Mouse (Mus musculus) macrophage (primary cell): ENCODE results near the gene Rbm39. TPM values are rescaled to one million over a fixed set of nuclear protein-coding genes. Genes with fewer than 3 reads are reported as not detected.

Experiments
- H3K27ac ChIP-seq: fragments of 350-480 bp; formaldehyde crosslinking; 2 replicates; pipeline ENCODE4 v1.9.0; 2021
- H3K36me3 ChIP-seq: fragments of 350-480 bp; formaldehyde crosslinking; 2 replicates; pipeline ENCODE4 v1.9.0; 2021; ENCODE audit errors: inconsistent target
- H3K4me3 ChIP-seq: fragments of 350-480 bp; formaldehyde crosslinking; 2 replicates; pipeline ENCODE4 v1.9.0; 2021; ENCODE audit errors: inconsistent target
- H3K79me2 ChIP-seq: fragments of 350-480 bp; formaldehyde crosslinking; 2 replicates; pipeline ENCODE4 v1.9.0; 2021; ENCODE audit errors: inconsistent target
- WGBS: methylation state at CpG from one replicate; pipeline ENCODE4 v1.1.7; 2026; ENCODE audit warnings: inconsistent platforms; ENCODE audit not compliant: missing documents; 5-methylcytosine and 5-hydroxymethylcytosine counted together
- polyA plus RNA-seq: library from polyadenylated mRNA; stranded (reverse); fragments of 250-400 nt; gene quantifications from 3 replicates; pipeline ENCODE4 v1.2.4, GENCODE M21; 2018; ENCODE audit warnings: inconsistent platforms

The Rbm39 gene
- polyA plus RNA-seq, 1 experiment from 2014 or later: 203 TPM

DNA sequence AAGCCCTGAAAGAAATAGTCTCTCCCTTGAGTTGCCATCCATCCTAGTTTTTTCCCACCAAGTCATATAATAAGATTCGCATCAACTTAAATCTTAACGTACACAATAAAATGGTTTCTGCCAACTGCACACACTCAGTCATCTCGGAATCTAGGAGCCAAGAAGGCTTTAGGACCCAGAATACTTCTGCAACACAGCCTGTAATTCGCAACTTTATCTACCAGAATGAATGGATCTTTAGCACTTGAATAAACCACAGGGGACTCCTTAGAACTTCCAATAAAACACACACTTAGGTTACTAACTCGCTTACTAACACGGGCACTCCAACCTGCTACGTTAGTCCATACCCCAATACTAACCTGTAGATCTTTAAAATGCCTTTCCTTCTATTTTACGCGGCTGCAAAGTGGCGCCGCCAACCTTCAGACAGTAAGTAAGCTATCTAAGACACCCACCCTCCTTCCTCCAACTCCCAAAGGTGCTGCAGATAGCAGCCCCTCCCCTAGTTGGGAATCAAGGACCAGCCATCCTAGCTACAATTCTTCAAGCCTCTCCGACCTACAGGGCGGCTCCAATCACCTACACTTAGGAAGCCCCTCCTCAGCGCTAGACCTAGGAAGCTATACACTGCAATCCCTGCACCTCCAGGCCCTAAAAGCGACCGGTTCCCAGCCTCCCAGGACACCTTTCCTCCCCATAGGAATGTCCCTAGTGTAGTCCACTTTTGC lies 69.2 kb downstream of the Rbm39 start:
- Histone ChIP-seq H3K36me3 (no peaks in the 10 kb centered on the region), H3K4me3 (peak overlapping the region; percentile 73), H3K79me2 (peaks cover 56% of the 10 kb centered on the region), H3K27ac (no peak overlapping the region)
- WGBS: 1% methylated on average over 16 of the region's 16 CpGs

Other genes starting within 250 kb of the Rbm39 start
- gene Uqcc1, start 249.9 kb downstream of the Rbm39 start, polyA plus RNA-seq: 27.3 to 47.7 TPM (median 28.7 TPM) in 3 replicates
- gene Gm15557, start 239.5 kb downstream of the Rbm39 start, polyA plus RNA-seq: not detected in 3 replicates
- not detected in 3 replicates for gene Gdf5, start 234.9 kb downstream of the Rbm39 start, polyA plus RNA-seq
- gene Cep250, start 223.8 kb downstream of the Rbm39 start, polyA plus RNA-seq: 55.2 to 100 TPM (median 84.4 TPM) in 3 replicates
- gene 6430550D23Rik, start 172.3 kb downstream of the Rbm39 start, polyA plus RNA-seq: 0.32 to 1.0 TPM (median 0.37 TPM) in 3 replicates
- 160 to 212 TPM (median 187 TPM) in 3 replicates for gene Ergic3, start 172.2 kb downstream of the Rbm39 start, polyA plus RNA-seq
- gene Fer1l4, start 127.3 kb downstream of the Rbm39 start, polyA plus RNA-seq: not detected in 3 replicates
- 0.35 TPM in 1 of 3 replicates, not detected in the others for gene Spag4, start 115.1 kb downstream of the Rbm39 start, polyA plus RNA-seq
- 7.4 to 25.3 TPM (median 17.9 TPM) in 3 replicates for gene Cpne1, start 68.3 kb downstream of the Rbm39 start, polyA plus RNA-seq
- 7.2 to 20.5 TPM (median 8.4 TPM) in 3 replicates for gene Rbm12, start 68.3 kb downstream of the Rbm39 start, polyA plus RNA-seq
- 6.1 to 13.9 TPM (median 8.1 TPM) in 3 replicates for gene Gm28036, start 53.1 kb downstream of the Rbm39 start, polyA plus RNA-seq
- gene Romo1, start 36.2 kb downstream of the Rbm39 start, polyA plus RNA-seq: 73.4 to 124 TPM (median 123 TPM) in 3 replicates
- gene Nfs1, start 36.1 kb downstream of the Rbm39 start, polyA plus RNA-seq: 18.6 to 31.0 TPM (median 24.7 TPM) in 3 replicates
- gene Phf20, start 16.2 kb upstream of the Rbm39 start, polyA plus RNA-seq: 30.3 to 83.9 TPM (median 31.8 TPM) in 3 replicates
- 3.1 to 3.9 TPM (median 3.3 TPM) in 3 replicates for gene Cnbd2, start 132.1 kb upstream of the Rbm39 start, polyA plus RNA-seq
- gene Scand1, start 132.5 kb upstream of the Rbm39 start, polyA plus RNA-seq: 12.2 to 134 TPM (median 90.1 TPM) in 3 replicates
- 52.1 to 100 TPM (median 53.9 TPM) in 3 replicates for gene Epb41l1, start 240.7 kb upstream of the Rbm39 start, polyA plus RNA-seq